Mouse (Mus musculus): ENCODE results near the gene Prnp. TPM values are rescaled to one million over a fixed set of nuclear protein-coding genes. Genes with fewer than 3 reads are reported as not detected.

Gene Prnp
- polyA plus RNA-seq, 1 experiment from 2014 or later: 20.2 TPM

DNA sequence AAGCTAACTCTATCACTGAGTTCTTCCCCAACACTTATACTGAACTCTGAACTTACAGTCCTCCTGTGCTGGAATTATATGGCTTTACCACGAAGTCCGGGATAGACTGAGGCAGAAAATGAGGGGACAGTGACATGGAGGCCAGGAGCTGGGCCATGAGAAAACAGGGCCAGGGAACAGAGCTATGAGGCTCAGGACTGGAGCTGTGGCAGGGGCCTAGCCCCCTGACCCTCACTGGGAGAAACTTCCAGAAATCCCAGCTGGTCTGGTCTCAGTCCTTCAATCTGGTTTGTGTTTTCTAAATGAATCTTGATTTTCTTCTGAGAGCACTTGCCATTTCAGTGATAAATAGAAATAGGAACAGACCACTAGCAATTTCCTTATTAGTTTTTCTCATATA is 24.5 kb downstream of the Prnp start:
- Histone ChIP-seq H3K4me1 (ENCODE audit: insufficient read depth) (peaks cover 3% of the 10 kb centered on the region; the same call in 1 of the 2 replicates), H3K9me3 (ENCODE audit: low read length) (no peaks in the 10 kb centered on the region), H3K4me2 (ENCODE audit: low read depth, low read length) (no peak overlapping the region), H3K27me3 (ENCODE audit: insufficient read depth, low read length) (no peaks in the 10 kb centered on the region), H3K27ac (ENCODE audit: low read depth) (no peak overlapping the region), H3K4me3 (ENCODE audit: low read depth, low read length) (no peak overlapping the region), H3K9ac (replicated peaks) (no peak overlapping the region), H3K36me3 (replicated peaks; ENCODE audit: insufficient read depth, low read length) (0 out of 2 replicates have a peak, but pooled peaks cover 5% of the 10 kb centered on the region)
- no peak for TF ChIP-seq EP300 (IDR thresholded peaks at IDR 0.05; ENCODE audit: low read depth)
- no peak for TF ChIP-seq CTCF (IDR thresholded peaks at IDR 0.05; ENCODE audit: low read depth)
- 93% methylated on average over 2 of the region's 2 CpGs for WGBS (ENCODE audit: insufficient replicate concordance)
- ATAC-seq: no peak
- DNase-seq: no peak

DNA sequence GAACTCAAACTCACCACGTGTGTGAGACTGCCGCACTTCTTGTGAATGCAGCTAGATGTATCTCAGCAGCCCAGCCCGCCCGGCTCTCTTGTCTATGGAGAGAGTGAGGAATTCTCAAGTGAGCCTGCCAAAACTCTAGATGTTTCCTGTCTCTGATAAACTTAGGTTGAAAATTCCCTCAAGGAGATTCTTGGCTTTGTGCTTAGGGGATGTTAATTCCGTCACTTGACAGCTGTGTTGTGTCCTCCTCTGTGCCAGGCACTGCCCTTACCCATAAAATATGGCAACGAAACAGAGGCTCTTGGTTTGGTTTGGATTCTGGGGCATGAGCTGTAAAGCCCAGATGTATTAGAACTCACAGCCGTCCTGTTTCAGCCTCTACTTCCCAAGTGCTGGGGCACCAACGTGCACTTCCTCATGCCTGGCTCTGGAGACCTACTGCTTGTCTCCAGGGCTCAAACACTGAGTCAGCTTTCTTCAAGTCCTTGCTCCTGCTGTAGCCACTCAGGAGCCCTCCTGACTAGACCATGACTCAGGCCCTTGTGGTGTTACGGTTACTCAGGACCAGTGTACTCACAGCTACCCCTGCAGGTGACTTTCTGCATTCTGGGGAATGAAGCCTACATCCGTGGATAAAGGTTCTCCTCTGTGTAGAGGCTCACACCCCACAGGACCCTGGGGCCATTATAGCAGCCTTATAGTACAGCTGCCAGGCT is 25.8 kb downstream of the Prnp start:
- Histone ChIP-seq H3K4me3 (ENCODE audit: low read depth, low read length) (no peak overlapping the region), H3K9ac (replicated peaks) (no peak overlapping the region), H3K27me3 (ENCODE audit: insufficient read depth, low read length) (no peaks in the 10 kb centered on the region), H3K9me3 (ENCODE audit: low read length) (no peaks in the 10 kb centered on the region), H3K4me1 (ENCODE audit: insufficient read depth) (peaks cover 12% of the 10 kb centered on the region), H3K27ac (ENCODE audit: low read depth) (no peak overlapping the region), H3K36me3 (replicated peaks; ENCODE audit: insufficient read depth, low read length) (0 out of 2 replicates have a peak, but pooled peaks cover 5% of the 10 kb centered on the region), H3K4me2 (ENCODE audit: low read depth, low read length) (no peak overlapping the region)
- 56% methylated on average over 10 of the region's 10 CpGs for WGBS (ENCODE audit: insufficient replicate concordance)
- no peak for TF ChIP-seq EP300 (IDR thresholded peaks at IDR 0.05; ENCODE audit: low read depth)
- TF ChIP-seq CTCF (IDR thresholded peaks at IDR 0.05; ENCODE audit: low read depth): peak; percentile 72
- DNase-seq (no peak), ATAC-seq (peak; percentile 81)

DNA sequence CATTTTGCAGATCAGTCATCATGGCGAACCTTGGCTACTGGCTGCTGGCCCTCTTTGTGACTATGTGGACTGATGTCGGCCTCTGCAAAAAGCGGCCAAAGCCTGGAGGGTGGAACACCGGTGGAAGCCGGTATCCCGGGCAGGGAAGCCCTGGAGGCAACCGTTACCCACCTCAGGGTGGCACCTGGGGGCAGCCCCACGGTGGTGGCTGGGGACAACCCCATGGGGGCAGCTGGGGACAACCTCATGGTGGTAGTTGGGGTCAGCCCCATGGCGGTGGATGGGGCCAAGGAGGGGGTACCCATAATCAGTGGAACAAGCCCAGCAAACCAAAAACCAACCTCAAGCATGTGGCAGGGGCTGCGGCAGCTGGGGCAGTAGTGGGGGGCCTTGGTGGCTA is 26.7 kb downstream of the Prnp start:
- TF ChIP-seq EP300 (IDR thresholded peaks at IDR 0.05; ENCODE audit: low read depth): no peak
- no peak for TF ChIP-seq CTCF (IDR thresholded peaks at IDR 0.05; ENCODE audit: low read depth)
- DNase-seq (no peak), ATAC-seq (no peak)
- no peak overlapping the region for H3K4me3 ChIP-seq (ENCODE audit: low read depth, low read length)
- no peak overlapping the region for H3K4me2 ChIP-seq (ENCODE audit: low read depth, low read length)
- H3K4me1 ChIP-seq (ENCODE audit: insufficient read depth): peaks cover 15% of the 10 kb centered on the region
- no peaks in the 10 kb centered on the region for H3K27me3 ChIP-seq (ENCODE audit: insufficient read depth, low read length)
- H3K27ac ChIP-seq (ENCODE audit: low read depth): no peak overlapping the region
- WGBS (ENCODE audit: insufficient replicate concordance): 93% methylated on average over 10 of the region's 10 CpGs
- 0 out of 2 replicates have a peak, but pooled peaks cover 5% of the 10 kb centered on the region for H3K36me3 ChIP-seq (replicated peaks; ENCODE audit: insufficient read depth, low read length)
- H3K9me3 ChIP-seq (ENCODE audit: low read length): no peaks in the 10 kb centered on the region
- no peak overlapping the region for H3K9ac ChIP-seq (replicated peaks)

DNA sequence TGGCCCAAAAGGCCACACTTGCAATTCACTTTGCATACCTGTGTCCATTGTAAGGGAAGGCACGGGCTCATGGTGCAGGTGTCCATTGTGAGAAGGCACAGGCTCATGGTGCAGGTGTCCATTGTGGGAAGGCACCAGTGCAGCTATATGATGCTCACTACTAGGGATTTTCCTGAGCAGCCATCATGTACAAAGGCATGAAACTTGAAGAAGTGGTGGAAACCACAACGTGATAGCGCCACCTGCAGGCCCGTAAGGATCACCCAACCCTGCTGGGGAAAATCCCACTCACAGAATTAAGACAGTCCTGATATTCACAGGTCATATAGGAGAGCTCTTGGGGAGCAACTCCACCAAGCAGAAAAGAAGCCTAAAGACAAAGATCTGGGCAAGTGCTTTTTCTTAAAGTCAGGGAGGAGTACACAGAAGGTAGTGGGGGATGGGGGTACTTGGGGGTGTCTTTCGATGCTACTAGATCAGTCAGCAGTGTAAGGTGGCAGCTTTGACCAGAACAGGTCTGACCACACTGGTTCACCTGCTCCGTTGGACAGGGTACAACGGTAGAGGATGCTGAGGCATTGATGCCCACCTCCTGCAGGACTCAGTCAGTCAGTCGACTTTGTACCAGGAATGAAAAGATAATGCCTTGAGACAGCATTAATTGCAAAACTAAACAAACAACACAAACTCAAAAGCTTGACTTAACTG is 29.8 kb downstream of the Prnp start:
- 0 out of 2 replicates have a peak, but pooled peaks cover 5% of the 10 kb centered on the region for H3K36me3 ChIP-seq (replicated peaks; ENCODE audit: insufficient read depth, low read length)
- DNase-seq: peak; percentile 62
- H3K4me1 ChIP-seq (ENCODE audit: insufficient read depth): peaks cover 15% of the 10 kb centered on the region
- no peak overlapping the region for H3K4me3 ChIP-seq (ENCODE audit: low read depth, low read length)
- WGBS (ENCODE audit: insufficient replicate concordance): 40% methylated on average over 8 of the region's 8 CpGs
- H3K27ac ChIP-seq (ENCODE audit: low read depth): peak overlapping the region; percentile 64
- peak; percentile 32; the same call in 1 of the 2 replicates for ATAC-seq
- TF ChIP-seq EP300 (IDR thresholded peaks at IDR 0.05; ENCODE audit: low read depth) (no peak), CTCF (IDR thresholded peaks at IDR 0.05; ENCODE audit: low read depth) (peak; percentile 87)
- H3K4me2 ChIP-seq (ENCODE audit: low read depth, low read length): no peak overlapping the region
- H3K9me3 ChIP-seq (ENCODE audit: low read length): no peaks in the 10 kb centered on the region
- no peaks in the 10 kb centered on the region for H3K27me3 ChIP-seq (ENCODE audit: insufficient read depth, low read length)
- H3K9ac ChIP-seq (replicated peaks): no peak overlapping the region

DNA sequence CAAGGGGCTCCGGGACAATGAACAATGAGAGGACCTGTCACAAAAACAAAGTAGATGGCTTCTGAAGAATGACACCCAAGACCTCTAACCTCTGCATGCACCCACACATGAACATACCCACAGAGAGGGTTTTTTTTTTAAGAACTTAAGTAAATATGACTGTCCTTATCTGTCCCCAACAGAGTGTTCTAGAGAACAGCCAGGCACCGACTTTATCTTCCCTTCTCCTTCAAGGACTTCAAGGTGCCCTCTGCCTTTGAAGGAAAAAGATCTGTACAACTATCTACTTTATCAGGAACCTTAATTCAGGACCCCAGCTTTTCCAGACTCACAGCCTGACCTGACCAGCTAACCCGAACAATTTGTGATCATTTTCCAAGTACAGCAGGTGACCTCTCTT is 30.8 kb downstream of the Prnp start:
- H3K4me3 ChIP-seq (ENCODE audit: low read depth, low read length): no peak overlapping the region
- H3K9ac ChIP-seq (replicated peaks): no peak overlapping the region
- DNase-seq (no peak), ATAC-seq (peak; percentile 71)
- H3K27me3 ChIP-seq (ENCODE audit: insufficient read depth, low read length): no peaks in the 10 kb centered on the region
- TF ChIP-seq EP300 (IDR thresholded peaks at IDR 0.05; ENCODE audit: low read depth) (peak; percentile 89), CTCF (IDR thresholded peaks at IDR 0.05; ENCODE audit: low read depth) (no peak)
- H3K9me3 ChIP-seq (ENCODE audit: low read length): no peaks in the 10 kb centered on the region
- 0 out of 2 replicates have a peak, but pooled peaks cover 5% of the 10 kb centered on the region for H3K36me3 ChIP-seq (replicated peaks; ENCODE audit: insufficient read depth, low read length)
- H3K27ac ChIP-seq (ENCODE audit: low read depth): peak overlapping the region; percentile 64
- peaks cover 13% of the 10 kb centered on the region for H3K4me1 ChIP-seq (ENCODE audit: insufficient read depth)
- H3K4me2 ChIP-seq (ENCODE audit: low read depth, low read length): 0 out of 2 replicates have a peak overlapping the region, but pooled peaks have one; percentile 8
- 45% methylated on average over 3 of the region's 3 CpGs for WGBS (ENCODE audit: insufficient replicate concordance)

DNA sequence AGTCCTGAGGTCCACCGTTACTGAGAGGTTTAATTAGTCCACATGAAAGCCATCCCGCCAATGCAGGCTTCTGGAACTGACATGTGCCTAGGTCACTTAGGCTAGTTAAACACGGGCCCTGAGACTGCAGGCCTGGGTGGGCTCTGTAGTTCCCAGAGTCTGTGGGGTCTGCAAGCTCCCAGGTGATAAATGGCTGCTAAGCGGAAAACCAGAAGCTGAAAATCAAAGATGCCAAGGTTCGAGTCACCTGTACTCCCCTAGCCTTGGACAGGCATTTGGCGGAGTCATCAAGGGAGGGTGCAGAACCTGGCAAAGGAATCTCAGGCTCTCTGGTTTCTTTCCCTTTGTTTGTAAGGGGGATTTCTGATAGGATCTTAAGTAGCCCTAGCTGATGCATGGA is 31.8 kb downstream of the Prnp start:
- peaks cover 11% of the 10 kb centered on the region for H3K4me1 ChIP-seq (ENCODE audit: insufficient read depth)
- DNase-seq: no peak
- H3K9ac ChIP-seq (replicated peaks): no peak overlapping the region
- WGBS (ENCODE audit: insufficient replicate concordance): 83% methylated on average over 6 of the region's 6 CpGs
- H3K27me3 ChIP-seq (ENCODE audit: insufficient read depth, low read length): no peaks in the 10 kb centered on the region
- H3K4me3 ChIP-seq (ENCODE audit: low read depth, low read length): no peak overlapping the region
- H3K9me3 ChIP-seq (ENCODE audit: low read length): no peaks in the 10 kb centered on the region
- no peak overlapping the region for H3K27ac ChIP-seq (ENCODE audit: low read depth)
- ATAC-seq: no peak
- no peak for TF ChIP-seq CTCF (IDR thresholded peaks at IDR 0.05; ENCODE audit: low read depth)
- no peak for TF ChIP-seq EP300 (IDR thresholded peaks at IDR 0.05; ENCODE audit: low read depth)
- H3K4me2 ChIP-seq (ENCODE audit: low read depth, low read length): no peak overlapping the region
- 0 out of 2 replicates have a peak, but pooled peaks cover 5% of the 10 kb centered on the region for H3K36me3 ChIP-seq (replicated peaks; ENCODE audit: insufficient read depth, low read length)
